18 mouse cellular contexts compared by ENCODE assay signal in genomic region chr11:81535121-81535717, GRCm38 (mm10).
DNase-seq lines count a peak whose midpoint lies in the region; ATAC-seq and TF ChIP-seq lines count a peak whose summit lies in the region.
"Had no signal": no experiment of that assay in that cellular context is flagged by ENCODE, and none has a peak within 500 bp of the region (broad histone marks: within the 10 kb centered on the region; RNA-seq: fewer than 3 reads in every experiment).

No protein-coding gene starts in this region.

- H3K4me1 ChIP-seq in heart, embryonic 10.5 days = 0 out of 2 replicates have a peak, but pooled peaks cover 4% of the 10 kb centered on the region
- no peaks in the 10 kb centered on the region for H3K4me1 ChIP-seq in midbrain, embryonic 11.5 days (ENCODE audit: control insufficient read depth, insufficient read depth, low read length)
- H3K4me1 ChIP-seq in midbrain, postnatal 0 days (ENCODE audit: insufficient read depth, low read length) = no peaks in the 10 kb centered on the region
- no peaks in the 10 kb centered on the region for H3K4me1 ChIP-seq in liver, embryonic 16.5 days (ENCODE audit: control insufficient read depth, low read depth, low read length)
- H3K4me1 ChIP-seq: heart, embryonic 15.5 days; megakaryocyte, embryonic 14.5 days had no signal

- H3K27ac ChIP-seq in heart, embryonic 10.5 days = peak overlapping the region; percentile 38; the same call in 1 of the 2 replicates
- no peak overlapping the region for H3K27ac ChIP-seq in midbrain, embryonic 11.5 days (ENCODE audit: low read depth, low read length)
- no peak overlapping the region for H3K27ac ChIP-seq in midbrain, postnatal 0 days (ENCODE audit: low read depth, low read length)
- no peak overlapping the region for H3K27ac ChIP-seq in liver, embryonic 16.5 days (ENCODE audit: low read length)
- H3K27ac ChIP-seq: embryonic facial prominence, embryonic 15.5 days; gastrocnemius, adult 2 months; heart, embryonic 15.5 days; hindbrain, postnatal 0 days; kidney, embryonic 15.5 days; left cerebral cortex, adult 2 months; stomach, postnatal 0 days had no signal

- H3K36me3 ChIP-seq in heart, embryonic 10.5 days = no peaks in the 10 kb centered on the region
- H3K36me3 ChIP-seq in midbrain, embryonic 11.5 days (ENCODE audit: control insufficient read depth, insufficient read depth, low read length) = no peaks in the 10 kb centered on the region
- no peaks in the 10 kb centered on the region for H3K36me3 ChIP-seq in midbrain, postnatal 0 days (ENCODE audit: insufficient read depth, low read length)
- H3K36me3 ChIP-seq in liver, embryonic 16.5 days (ENCODE audit: control insufficient read depth, insufficient read depth) = no peaks in the 10 kb centered on the region
- H3K36me3 ChIP-seq: embryonic facial prominence, embryonic 15.5 days; heart, embryonic 15.5 days; kidney, embryonic 15.5 days had no signal

- no peak for TF ChIP-seq CTCF in midbrain, postnatal 0 days (IDR thresholded peaks at IDR 0.05)

- WGBS in heart, embryonic 10.5 days = 16% methylated on average over 4 of the region's 4 CpGs
- 83% methylated on average over 4 of the region's 4 CpGs for WGBS in midbrain, embryonic 11.5 days
- whole genome bisulfite sequencing in midbrain, postnatal 0 days = 70% methylated on average over 4 of the region's 4 CpGs
- 20% methylated on average over 4 of the region's 4 CpGs for WGBS in liver, embryonic 16.5 days (ENCODE audit: insufficient replicate concordance)

- H3K4me3 ChIP-seq in heart, embryonic 10.5 days = no peak overlapping the region
- H3K4me3 ChIP-seq in midbrain, embryonic 11.5 days (ENCODE audit: low read depth, low read length) = no peak overlapping the region
- no peak overlapping the region for H3K4me3 ChIP-seq in midbrain, postnatal 0 days (ENCODE audit: low read depth, low read length)
- H3K4me3 ChIP-seq in liver, embryonic 16.5 days (ENCODE audit: low read depth, low read length) = no peak overlapping the region
- H3K4me3 ChIP-seq: embryonic facial prominence, embryonic 15.5 days; gastrocnemius, adult 2 months; heart, embryonic 15.5 days; kidney, embryonic 15.5 days; left cerebral cortex, adult 2 months; megakaryocyte, embryonic 14.5 days had no signal

- intact Hi-C loops in heart, postnatal 36 days (cut with DNase I) = loop anchor here (5.0 kb wide), 1 partner anchor 158 kb away; no protein-coding TSS in a partner anchor

- H3K9ac ChIP-seq in midbrain, embryonic 11.5 days (ENCODE audit: low read length) = no peak overlapping the region
- H3K9ac ChIP-seq in midbrain, postnatal 0 days (replicated peaks; ENCODE audit: low read length, poor library complexity, severe bottlenecking) = no peak overlapping the region
- no peak overlapping the region for H3K9ac ChIP-seq in liver, embryonic 16.5 days (ENCODE audit: low read depth, low read length)
- H3K9ac ChIP-seq: embryonic facial prominence, embryonic 15.5 days; heart, embryonic 15.5 days; kidney, embryonic 15.5 days had no signal

- ATAC-seq in midbrain, embryonic 11.5 days (ENCODE audit: low FRiP score) = no peak
- no peak for ATAC-seq in midbrain, postnatal 0 days (ENCODE audit: low FRiP score)
- ATAC-seq in liver, embryonic 16.5 days (ENCODE audit: low read depth) = peak; percentile 54
- ATAC-seq: hindbrain, postnatal 0 days; intestine, postnatal 0 days; midbrain, embryonic 16.5 days had no signal

- H3K27me3 ChIP-seq in heart, embryonic 10.5 days (ENCODE audit: insufficient read depth, poor library complexity, severe bottlenecking) = 0 out of 2 replicates have a peak, but pooled peaks cover 4% of the 10 kb centered on the region
- H3K27me3 ChIP-seq in midbrain, embryonic 11.5 days (ENCODE audit: control insufficient read depth, insufficient read depth, low read length) = no peaks in the 10 kb centered on the region
- H3K27me3 ChIP-seq in midbrain, postnatal 0 days (ENCODE audit: insufficient read depth, low read length) = no peaks in the 10 kb centered on the region
- H3K27me3 ChIP-seq in liver, embryonic 16.5 days (ENCODE audit: control insufficient read depth, insufficient read depth, low read depth, low read length) = no peaks in the 10 kb centered on the region
- H3K27me3 ChIP-seq: kidney, embryonic 15.5 days; megakaryocyte, embryonic 14.5 days had no signal

- DNase-seq in heart, embryonic 10.5 days (ENCODE audit: low spot score) = peak; percentile 84
- DNase-seq in heart, postnatal 36 days = no peak
- DNase-seq in midbrain, embryonic 11.5 days (ENCODE audit: low spot score, missing footprints) = peak; percentile 60
- DNase-seq in midbrain, postnatal 0 days (ENCODE audit: low spot score) = no peak
- DNase-seq in retina, postnatal 1 day = no peak
- DNase-seq in cerebellum, adult 9-10 months = no peak
- DNase-seq: layer of hippocampus, adult 9-11 months had no signal

- H3K4me2 ChIP-seq in midbrain, embryonic 11.5 days = no peak overlapping the region
- no peak overlapping the region for H3K4me2 ChIP-seq in midbrain, postnatal 0 days (ENCODE audit: low read depth, low read length, poor library complexity, severe bottlenecking)
- no peak overlapping the region for H3K4me2 ChIP-seq in liver, embryonic 16.5 days (ENCODE audit: low read depth, low read length)
- H3K4me2 ChIP-seq: embryonic facial prominence, embryonic 15.5 days; heart, embryonic 15.5 days; kidney, embryonic 15.5 days had no signal

- H3K9me3 ChIP-seq in heart, embryonic 10.5 days = no peaks in the 10 kb centered on the region
- no peaks in the 10 kb centered on the region for H3K9me3 ChIP-seq in midbrain, embryonic 11.5 days (ENCODE audit: control insufficient read depth, low read length)
- no peaks in the 10 kb centered on the region for H3K9me3 ChIP-seq in midbrain, postnatal 0 days (ENCODE audit: low read length)
- no peaks in the 10 kb centered on the region for H3K9me3 ChIP-seq in liver, embryonic 16.5 days (replicated peaks; ENCODE audit: control insufficient read depth, low read length)
- H3K9me3 ChIP-seq: embryonic facial prominence, embryonic 15.5 days; heart, embryonic 15.5 days; kidney, embryonic 15.5 days; megakaryocyte, embryonic 14.5 days had no signal

Comparison
In these comparisons a context has a peak if more than half of its experiments do, and no peak if none do; other contexts are left out.
1. DNase-seq: peak in heart, embryonic 10.5 days (single experiment) and midbrain, embryonic 11.5 days (single experiment); none in heart, postnatal 36 days (0 of 2), midbrain, postnatal 0 days (single experiment), retina, postnatal 1 day (single experiment) and cerebellum, adult 9-10 months (single experiment).